Mouse (Mus musculus): Measurements from ENCODE around the gene Zbtb9.

GRCm38 (mm10) chr17:26971247-26971905 is 1.6 kb upstream of the Zbtb9 start:
- TF ChIP-seq CTCF (IDR thresholded peaks at IDR 0.05; ENCODE audit: borderline replicate concordance, insufficient read depth, low read length) (no peak), POLR2A (IDR thresholded peaks at IDR 0.05; ENCODE audit: low read depth, low read length) (no peak)

All from embryonic fibroblast, embryonic 13.5 days (primary cell).